Mouse (Mus musculus) cortical plate, adult 2 months (tissue): ENCODE data around the gene Kcnc1.

Experiments used
- CTCF ChIP-seq: fragments of 200-500 bp; IDR thresholded peaks from 2 replicates; pipeline ENCODE4 v1.5.1; 2011; ENCODE audit warnings: mild to moderate bottlenecking, control low read depth, low read length; ENCODE audit not compliant: insufficient read depth; ENCODE audit errors: extremely low read depth
- POLR2A ChIP-seq: fragments of 200-500 bp; IDR thresholded peaks from 2 replicates; pipeline ENCODE4 v1.6.1; 2011; ENCODE audit warnings: mild to moderate bottlenecking, low read length, control low read depth; ENCODE audit not compliant: insufficient read depth; ENCODE audit errors: extremely low read depth

DNA sequence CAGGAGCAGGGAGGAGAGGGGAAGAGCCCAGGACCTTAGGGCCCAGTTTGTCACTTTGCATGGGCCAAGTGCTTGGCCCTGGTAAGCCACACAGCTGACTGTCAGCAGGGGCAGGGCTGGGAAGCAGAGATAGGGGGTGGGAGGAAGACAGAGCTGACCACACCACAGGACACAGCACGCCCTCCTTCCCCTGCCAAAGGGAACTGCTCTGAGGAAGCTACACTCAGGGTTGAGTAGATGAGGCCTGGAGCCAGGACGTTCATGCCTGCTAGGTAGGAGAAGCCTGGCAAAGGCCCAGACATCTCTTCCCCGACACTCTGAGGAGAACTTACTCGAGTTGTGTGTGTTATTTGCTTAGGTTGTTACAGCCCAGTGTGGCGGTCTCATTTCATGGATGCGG lies 49.6 kb downstream of the Kcnc1 start:
- no peak for TF ChIP-seq POLR2A
- no peak for TF ChIP-seq CTCF
